Mouse (Mus musculus) T-cell, adult 66 days (primary cell): ENCODE data around the gene 4930583I09Rik. TPM values are rescaled to one million over a fixed set of nuclear protein-coding genes. Genes with fewer than 3 reads are reported as not detected.

Source experiments
- total RNA-seq, 2 experiments: library from RNA; stranded (reverse); gene quantifications; 3 replicates in 1 of 2; 4 replicates in 1 of 2; pipeline ENCODE4 v1.2.4; 2023

The 4930583I09Rik gene
- not detected for total RNA-seq

GRCm38 (mm10) chr17:64835928-64836327 lies at the start of gene 4930583I09Rik:
4930583I09Rik (minus strand) TSS chr17:64836071.

Other genes with a start within 250 kb of the 4930583I09Rik start
- 10 to 100 TPM; 44.1 to 50.2 TPM for gene Man2a1, start 235.3 kb downstream of the 4930583I09Rik start, total RNA-seq